Mouse (Mus musculus) intestine, postnatal 0 days (tissue): ENCODE measurements at regions not wholly inside any gene's neighbourhood (a gene's known extent, or its start where the extent isn't known, plus 50 kb on each side); places are given as distances from the start of the nearest gene placed in this dataset.

Experiments
- ATAC-seq: fragments of 200-750 bp; cut with Nextera tagmentation; 2 replicates; pipeline ENCODE4 v1.8.0; 2017; ENCODE audit warnings: mild to moderate bottlenecking, moderate TSS enrichment, moderate library complexity
- H3K27ac ChIP-seq: fragments of 300-500 bp; sonication (generic); 2 replicates; pipeline ENCODE4 v1.5.1; 2014; ENCODE audit warnings: mild to moderate bottlenecking, low read depth, low read length, moderate library complexity
- H3K27me3 ChIP-seq: fragments of 300-500 bp; sonication (generic); replicated peaks from 2 replicates; pipeline ENCODE4 v1.6.1; 2014; ENCODE audit warnings: low read length, mixed read lengths; ENCODE audit not compliant: control insufficient read depth, insufficient read depth
- H3K36me3 ChIP-seq: fragments of 300-500 bp; sonication (generic); 2 replicates; pipeline ENCODE4 v1.6.1; 2014; ENCODE audit warnings: mild to moderate bottlenecking, moderate library complexity; ENCODE audit not compliant: control insufficient read depth, insufficient read depth
- H3K4me1 ChIP-seq: fragments of 300-500 bp; sonication (generic); replicated peaks from 2 replicates; pipeline ENCODE4 v1.6.1; 2014; ENCODE audit warnings: antibody characterized with exemption, low read length, mixed read lengths; ENCODE audit not compliant: control insufficient read depth, insufficient read depth
- H3K4me2 ChIP-seq: fragments of 300-500 bp; sonication (generic); replicated peaks from 2 replicates; pipeline ENCODE4 v1.6.1; 2014; ENCODE audit warnings: low read depth, mild to moderate bottlenecking, moderate library complexity
- H3K4me3 ChIP-seq: fragments of 300-500 bp; sonication (generic); 2 replicates; pipeline ENCODE4 v1.5.1; 2014; ENCODE audit warnings: low read depth, low read length
- H3K9ac ChIP-seq: fragments of 300-500 bp; sonication (generic); 2 replicates; pipeline ENCODE4 v1.6.1; 2014; ENCODE audit warnings: mild to moderate bottlenecking, low read depth, low read length
- H3K9me3 ChIP-seq: fragments of 300-500 bp; sonication (generic); 2 replicates; pipeline ENCODE4 v1.6.1; 2016; ENCODE audit warnings: mixed run types; ENCODE audit not compliant: control insufficient read depth
- CTCF ChIP-seq: sonication (generic); IDR thresholded peaks from 2 replicates; pipeline ENCODE4 v1.5.1; 2016; ENCODE audit warnings: low read depth, mild to moderate bottlenecking, control low read depth, antibody characterized with exemption, moderate library complexity
- WGBS: fragments of 180-500 bp; shearing (Covaris S2); extraction: QIAGEN DNeasy Blood & Tissue Kit; methylation state at CpG from one replicate; pipeline ENCODE4 v1.1.7; 2014; 5-methylcytosine and 5-hydroxymethylcytosine counted together

GRCm38 (mm10) chr16:74795360-74796302 is 384.0 kb upstream of the Robo2 start:
- Histone ChIP-seq H3K27me3 (no peaks in the 10 kb centered on the region), H3K27ac (no peak overlapping the region), H3K9me3 (no peaks in the 10 kb centered on the region), H3K36me3 (no peaks in the 10 kb centered on the region), H3K4me1 (no peaks in the 10 kb centered on the region), H3K9ac (no peak overlapping the region), H3K4me3 (no peak overlapping the region), H3K4me2 (no peak overlapping the region)
- 65% methylated on average over 5 of the region's 5 CpGs for WGBS
- no peak for TF ChIP-seq CTCF
- ATAC-seq, result no peak

GRCm38 (mm10) chr16:74785365-74786119 is 373.9 kb upstream of the Robo2 start:
- Histone ChIP-seq H3K4me2 (no peak overlapping the region), H3K4me3 (no peak overlapping the region), H3K27me3 (no peaks in the 10 kb centered on the region), H3K36me3 (no peaks in the 10 kb centered on the region), H3K4me1 (no peaks in the 10 kb centered on the region), H3K9me3 (no peaks in the 10 kb centered on the region), H3K9ac (no peak overlapping the region), H3K27ac (no peak overlapping the region)
- TF ChIP-seq CTCF, result no peak
- WGBS, result 88% methylated on average over 9 of the region's 9 CpGs
- ATAC-seq, result no peak

GRCm38 (mm10) chr16:74780388-74780787 is 368.8 kb upstream of the Robo2 start:
- no peak for ATAC-seq
- 88% methylated on average over 2 of the region's 2 CpGs for WGBS
- no peaks in the 10 kb centered on the region for H3K36me3 ChIP-seq
- H3K4me3 ChIP-seq, result no peak overlapping the region
- no peaks in the 10 kb centered on the region for H3K4me1 ChIP-seq
- H3K27ac ChIP-seq, result no peak overlapping the region
- no peak overlapping the region for H3K4me2 ChIP-seq
- H3K9me3 ChIP-seq, result no peaks in the 10 kb centered on the region
- no peaks in the 10 kb centered on the region for H3K27me3 ChIP-seq
- no peak for TF ChIP-seq CTCF
- H3K9ac ChIP-seq, result no peak overlapping the region

- Histone ChIP-seq H3K4me3 (no peak overlapping the region), H3K27me3 (no peaks in the 10 kb centered on the region), H3K36me3 (no peaks in the 10 kb centered on the region), H3K27ac (no peak overlapping the region), H3K9ac (no peak overlapping the region), H3K4me1 (no peaks in the 10 kb centered on the region), H3K4me2 (no peak overlapping the region), H3K9me3 (no peaks in the 10 kb centered on the region)
- 97% methylated on average over 4 of the region's 4 CpGs for WGBS
- TF ChIP-seq CTCF, result no peak
- no peak for ATAC-seq
Observed at GRCm38 (mm10) chr16:74768264-74768663, 356.6 kb upstream of the Robo2 start.

- H3K9ac ChIP-seq, result no peak overlapping the region
- H3K9me3 ChIP-seq, result no peaks in the 10 kb centered on the region
- ATAC-seq, result no peak
- no peaks in the 10 kb centered on the region for H3K36me3 ChIP-seq
- H3K27ac ChIP-seq, result no peak overlapping the region
- no peaks in the 10 kb centered on the region for H3K27me3 ChIP-seq
- WGBS, result 46% methylated on average over 6 of the region's 6 CpGs
- H3K4me3 ChIP-seq, result no peak overlapping the region
- TF ChIP-seq CTCF, result no peak
- H3K4me2 ChIP-seq, result no peak overlapping the region
- H3K4me1 ChIP-seq, result no peaks in the 10 kb centered on the region
Observed at GRCm38 (mm10) chr16:74756720-74757345, 345.2 kb upstream of the Robo2 start.

GRCm38 (mm10) chr16:74750900-74751299 is 339.3 kb upstream of the Robo2 start:
- no peak for ATAC-seq
- no peak overlapping the region for H3K4me3 ChIP-seq

More at GRCm38 (mm10) chr16:74750900-74751299, 339.3 kb upstream of the Robo2 start:
- Histone ChIP-seq H3K9ac (no peak overlapping the region), H3K27ac (no peak overlapping the region), H3K27me3 (no peaks in the 10 kb centered on the region), H3K36me3 (no peaks in the 10 kb centered on the region), H3K9me3 (no peaks in the 10 kb centered on the region), H3K4me1 (no peaks in the 10 kb centered on the region), H3K4me2 (no peak overlapping the region)
- WGBS, result 20% methylated on average over 3 of the region's 3 CpGs
- no peak for TF ChIP-seq CTCF
